Mouse (Mus musculus): ENCODE measurements around the gene Galnt4.

The Galnt4 gene

GRCm38 (mm10) chr10:99115471-99116236 lies 7.7 kb downstream of the Galnt4 start:
- DNase-seq, result no peak

- DNase-seq, result no peak
These were observed 8.3 kb downstream of the Galnt4 start for GRCm38 (mm10) chr10:99116237-99116632.

GRCm38 (mm10) chr10:99116650-99117615 lies 9.0 kb downstream of the Galnt4 start:
- DNase-seq, result no peak

- no peak for DNase-seq
These were observed 9.9 kb downstream of the Galnt4 start for GRCm38 (mm10) chr10:99117876-99118275.

- no peak for DNase-seq
These were observed 10.7 kb downstream of the Galnt4 start for GRCm38 (mm10) chr10:99118697-99119096.

- no peak for DNase-seq
These were observed 11.5 kb downstream of the Galnt4 start for GRCm38 (mm10) chr10:99119471-99119870.

GRCm38 (mm10) chr10:99126225-99126624 lies 18.3 kb downstream of the Galnt4 start, which contains the start of gene Phxr2:
Phxr2 (minus strand) TSS chr10:99126325.
- DNase-seq, result no peak

- DNase-seq, result no peak
These were observed 19.0 kb downstream of the Galnt4 start for GRCm38 (mm10) chr10:99126954-99127353.

GRCm38 (mm10) chr10:99127691-99128261 lies 19.8 kb downstream of the Galnt4 start:
- no peak for DNase-seq

GRCm38 (mm10) chr10:99130611-99131010 lies 22.7 kb downstream of the Galnt4 start:
- DNase-seq, result no peak

GRCm38 (mm10) chr10:99131298-99131697 lies 23.3 kb downstream of the Galnt4 start:
- no peak for DNase-seq

- no peak for DNase-seq
These were observed 24.2 kb downstream of the Galnt4 start for GRCm38 (mm10) chr10:99132189-99132588.

- DNase-seq, result no peak
These were observed 24.8 kb downstream of the Galnt4 start for GRCm38 (mm10) chr10:99132595-99133272.

GRCm38 (mm10) chr10:99133321-99133875 lies 25.4 kb downstream of the Galnt4 start:
- no peak for DNase-seq

- DNase-seq, result no peak
These were observed 28.4 kb downstream of the Galnt4 start for GRCm38 (mm10) chr10:99136337-99136736.

GRCm38 (mm10) chr10:99145611-99146010 lies 37.7 kb downstream of the Galnt4 start:
- no peak for DNase-seq

GRCm38 (mm10) chr10:99146596-99146995 lies 38.6 kb downstream of the Galnt4 start:
- DNase-seq, result no peak

GRCm38 (mm10) chr10:99150016-99150415 lies 42.1 kb downstream of the Galnt4 start:
- no peak for DNase-seq

GRCm38 (mm10) chr10:99151580-99151979 lies 43.6 kb downstream of the Galnt4 start:
- DNase-seq, result no peak

- DNase-seq, result no peak
These were observed 44.1 kb downstream of the Galnt4 start for GRCm38 (mm10) chr10:99152063-99152462.

GRCm38 (mm10) chr10:99154635-99155034 lies 46.7 kb downstream of the Galnt4 start:
- no peak for DNase-seq

- DNase-seq, result no peak
These were observed 48.8 kb downstream of the Galnt4 start for GRCm38 (mm10) chr10:99156808-99157207.
